Mouse (Mus musculus) midbrain, embryonic 13.5 days (tissue): ENCODE data around the gene Bcat1. TPM values are rescaled to one million over a fixed set of nuclear protein-coding genes. Genes with fewer than 3 reads are reported as not detected.

Experiments
- ATAC-seq: fragments of 200-750 bp; cut with Nextera tagmentation; 2 replicates; pipeline ENCODE4 v1.8.0; 2017; ENCODE audit warnings: mild to moderate bottlenecking, moderate TSS enrichment, moderate library complexity
- H3K27ac ChIP-seq: fragments of 300-500 bp; sonication (generic); 2 replicates; pipeline ENCODE4 v1.5.1; 2015; ENCODE audit warnings: inconsistent platforms, mild to moderate bottlenecking, moderate library complexity
- H3K27me3 ChIP-seq: fragments of 300-500 bp; sonication (generic); 2 replicates; pipeline ENCODE4 v1.6.1; 2015; ENCODE audit warnings: mild to moderate bottlenecking, inconsistent platforms
- H3K36me3 ChIP-seq: fragments of 300-500 bp; sonication (generic); 2 replicates; pipeline ENCODE4 v1.6.1; 2015; ENCODE audit warnings: mild to moderate bottlenecking, inconsistent platforms
- H3K4me1 ChIP-seq: fragments of 300-500 bp; sonication (generic); replicated peaks from 2 replicates; pipeline ENCODE4 v1.6.1; 2015; ENCODE audit warnings: inconsistent platforms
- H3K4me2 ChIP-seq: fragments of 300-500 bp; sonication (generic); replicated peaks from 2 replicates; pipeline ENCODE4 v1.6.1; 2015; ENCODE audit warnings: moderate library complexity, mild to moderate bottlenecking, inconsistent platforms
- H3K4me3 ChIP-seq: fragments of 300-500 bp; sonication (generic); replicated peaks from 2 replicates; pipeline ENCODE4 v1.5.1; 2015; ENCODE audit warnings: mild to moderate bottlenecking, inconsistent platforms
- H3K9ac ChIP-seq: fragments of 300-500 bp; sonication (generic); replicated peaks from 2 replicates; pipeline ENCODE4 v1.6.1; 2015; ENCODE audit warnings: mild to moderate bottlenecking, inconsistent platforms
- H3K9me3 ChIP-seq: fragments of 300-500 bp; sonication (generic); 2 replicates; pipeline ENCODE4 v1.6.1; 2016; ENCODE audit warnings: mild to moderate bottlenecking, inconsistent platforms
- WGBS: fragments of 180-500 bp; shearing (Covaris S2); methylation state at CpG from one replicate; pipeline ENCODE4 v1.1.7; 2015; 5-methylcytosine and 5-hydroxymethylcytosine counted together
- polyA plus RNA-seq: library from polyadenylated mRNA; unstranded; fragments of >200 nt; fragmentation: Nextera tagmentation; extraction: Ambion mirVana; gene quantifications from 2 replicates; pipeline ENCODE4 v1.2.1, GENCODE M21; 2015

The Bcat1 gene
- polyA plus RNA-seq, 1 experiment from 2014 or later: 109 TPM

GRCm38 (mm10) chr6:145048131-145048997 lies 27.6 kb downstream of the Bcat1 start:
- H3K36me3 ChIP-seq: no peaks in the 10 kb centered on the region; the same call in 1 of the 2 replicates
- peaks cover 52% of the 10 kb centered on the region for H3K4me1 ChIP-seq
- H3K4me3 ChIP-seq: peak overlapping the region; percentile 63
- H3K27ac ChIP-seq: peak overlapping the region; percentile 83
- peak overlapping the region; percentile 82 for H3K9ac ChIP-seq
- peak overlapping the region; percentile 94 for H3K4me2 ChIP-seq
- peak; percentile 41 for ATAC-seq
- H3K9me3 ChIP-seq: no peaks in the 10 kb centered on the region
- 0 out of 2 replicates have a peak, but pooled peaks cover 7% of the 10 kb centered on the region for H3K27me3 ChIP-seq
- under 1% methylated on average over 64 of the region's 64 CpGs for WGBS

- H3K27me3 ChIP-seq: 0 out of 2 replicates have a peak, but pooled peaks cover 7% of the 10 kb centered on the region
- WGBS: under 1% methylated on average over 15 of the region's 15 CpGs
- peak; percentile 70 for ATAC-seq
- peaks cover 54% of the 10 kb centered on the region for H3K4me1 ChIP-seq
- H3K4me3 ChIP-seq: peak overlapping the region; percentile 63
- peak overlapping the region; percentile 83 for H3K27ac ChIP-seq
- H3K9me3 ChIP-seq: no peaks in the 10 kb centered on the region
- no peaks in the 10 kb centered on the region; the same call in 1 of the 2 replicates for H3K36me3 ChIP-seq
- peak overlapping the region; percentile 94 for H3K4me2 ChIP-seq
- peak overlapping the region; percentile 82 for H3K9ac ChIP-seq
Observed at GRCm38 (mm10) chr6:145047445-145047857, 28.5 kb downstream of the Bcat1 start.

DNA sequence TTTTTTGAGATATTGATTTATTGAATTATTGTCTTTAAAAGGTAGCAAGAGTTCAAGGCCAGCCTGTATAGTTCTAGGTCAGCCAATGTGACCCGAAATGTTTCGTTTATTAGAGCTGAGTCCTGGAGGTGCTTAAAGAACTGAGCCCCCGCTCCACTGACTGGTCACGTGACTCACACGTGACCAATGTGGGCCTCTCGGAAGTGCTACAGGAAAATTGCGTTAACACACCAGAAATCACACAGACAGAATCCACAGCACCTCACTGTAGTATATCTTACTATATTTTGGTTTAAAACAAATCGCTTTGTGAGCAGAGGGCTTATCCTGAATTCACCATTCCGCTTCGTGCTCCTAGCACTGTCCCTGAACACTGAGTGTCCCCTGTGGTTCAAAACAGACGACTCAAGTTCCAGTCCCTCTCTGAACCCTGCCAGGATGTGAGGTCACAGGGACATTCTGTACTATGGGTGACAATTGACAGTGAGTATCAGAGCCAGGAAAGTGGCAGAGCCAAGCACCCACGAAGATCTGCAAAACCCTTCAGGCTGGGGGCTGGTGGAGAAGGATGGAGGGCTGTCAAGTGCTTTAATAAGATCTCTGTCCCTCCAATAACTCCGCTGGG lies 29.6 kb downstream of the Bcat1 start:
- Histone ChIP-seq H3K9me3 (no peaks in the 10 kb centered on the region), H3K4me1 (peaks cover 56% of the 10 kb centered on the region), H3K27me3 (0 out of 2 replicates have a peak, but pooled peaks cover 4% of the 10 kb centered on the region), H3K36me3 (no peaks in the 10 kb centered on the region; the same call in 1 of the 2 replicates), H3K9ac (peak overlapping the region; percentile 82), H3K27ac (peak overlapping the region; percentile 83), H3K4me2 (peak overlapping the region; percentile 94), H3K4me3 (peak overlapping the region; percentile 63)
- WGBS: 66% methylated on average over 13 of the region's 13 CpGs
- no peak for ATAC-seq

DNA sequence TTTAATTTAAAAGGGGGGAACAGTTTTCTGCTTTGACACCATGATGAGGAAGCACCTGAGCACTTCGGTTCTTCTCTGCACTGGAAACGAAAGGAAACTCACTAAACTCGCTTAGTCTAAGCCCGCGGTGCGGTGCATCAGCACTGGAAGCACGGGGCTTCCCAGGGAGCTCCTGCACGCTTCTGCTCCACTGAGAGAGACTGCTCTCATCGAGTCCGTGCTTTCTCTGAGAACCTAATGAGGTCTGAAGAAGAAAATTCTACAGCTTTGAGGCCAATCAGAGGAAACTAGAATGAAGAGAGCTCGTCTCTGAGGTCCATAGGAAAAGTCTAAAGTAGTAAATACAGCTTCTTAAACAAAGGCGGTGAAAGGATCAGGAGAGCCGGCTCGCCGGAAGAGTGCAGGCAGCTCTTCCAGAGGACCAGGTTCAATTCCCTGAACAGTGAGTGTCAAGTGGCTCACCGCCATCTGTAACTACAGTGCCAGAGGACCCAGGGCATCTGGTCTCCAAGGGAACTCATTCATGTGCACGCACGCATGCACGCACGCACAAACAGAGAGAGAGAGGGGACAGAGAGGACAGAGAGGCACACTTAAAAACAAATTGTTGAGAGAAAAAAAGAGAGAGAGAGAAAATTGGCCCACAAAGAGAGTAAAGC lies 30.9 kb downstream of the Bcat1 start:
- Histone ChIP-seq H3K4me2 (peak overlapping the region; percentile 94), H3K27ac (peak overlapping the region; percentile 49), H3K4me3 (peak overlapping the region; percentile 63), H3K27me3 (0 out of 2 replicates have a peak, but pooled peaks cover 4% of the 10 kb centered on the region), H3K36me3 (no peaks in the 10 kb centered on the region; the same call in 1 of the 2 replicates), H3K9me3 (no peaks in the 10 kb centered on the region), H3K9ac (peak overlapping the region; percentile 40), H3K4me1 (peaks cover 56% of the 10 kb centered on the region)
- no peak for ATAC-seq
- WGBS: 53% methylated on average over 20 of the region's 20 CpGs

- peak; percentile 34; the same call in 1 of the 2 replicates for ATAC-seq
- H3K27ac ChIP-seq: peak overlapping the region; percentile 19
Observed at GRCm38 (mm10) chr6:145040732-145041131, 35.3 kb downstream of the Bcat1 start.

GRCm38 (mm10) chr6:145037626-145038025 lies 38.4 kb downstream of the Bcat1 start:
- WGBS: 84% methylated on average over 1 of the region's 1 CpGs
- H3K36me3 ChIP-seq: peaks cover 47% of the 10 kb centered on the region
- no peak overlapping the region for H3K4me3 ChIP-seq
- H3K27me3 ChIP-seq: no peaks in the 10 kb centered on the region
- ATAC-seq: no peak
- H3K4me1 ChIP-seq: peaks cover 26% of the 10 kb centered on the region
- H3K9ac ChIP-seq: no peak overlapping the region
- no peaks in the 10 kb centered on the region for H3K9me3 ChIP-seq
- no peak overlapping the region for H3K4me2 ChIP-seq
- H3K27ac ChIP-seq: no peak overlapping the region

More at GRCm38 (mm10) chr6:145040732-145041131, 35.3 kb downstream of the Bcat1 start:
- WGBS: 19% methylated on average over 7 of the region's 7 CpGs
- Histone ChIP-seq H3K9me3 (no peaks in the 10 kb centered on the region), H3K4me3 (no peak overlapping the region), H3K36me3 (peaks cover 31% of the 10 kb centered on the region), H3K9ac (peak overlapping the region; percentile 48), H3K4me1 (peaks cover 35% of the 10 kb centered on the region), H3K27me3 (no peaks in the 10 kb centered on the region), H3K4me2 (peak overlapping the region; percentile 33)

DNA sequence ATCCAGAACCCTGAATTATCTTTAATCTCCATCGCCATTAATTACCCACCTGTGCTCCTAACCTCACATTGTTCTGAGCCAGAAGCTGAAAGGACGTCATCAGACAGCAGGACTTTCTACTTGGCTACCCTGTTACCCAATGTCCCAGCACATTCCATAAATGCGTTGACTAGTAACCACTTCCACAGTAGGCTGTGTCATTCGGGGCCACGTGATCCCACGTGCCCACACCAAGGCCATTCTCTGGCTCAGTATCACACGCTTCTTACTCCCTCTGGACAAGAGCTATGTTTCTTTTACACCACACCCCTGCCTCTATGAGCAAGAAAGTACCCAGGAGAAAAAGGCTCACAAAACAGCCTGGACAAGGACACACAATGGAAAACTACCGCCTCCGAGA lies 40.6 kb downstream of the Bcat1 start:
- Histone ChIP-seq H3K4me2 (no peak overlapping the region), H3K36me3 (peaks cover 66% of the 10 kb centered on the region), H3K27me3 (no peaks in the 10 kb centered on the region), H3K9me3 (no peaks in the 10 kb centered on the region), H3K4me3 (no peak overlapping the region), H3K9ac (no peak overlapping the region), H3K27ac (no peak overlapping the region), H3K4me1 (peaks cover 5% of the 10 kb centered on the region)
- 94% methylated on average over 9 of the region's 9 CpGs for WGBS
- ATAC-seq: no peak

GRCm38 (mm10) chr6:145030587-145030986 lies 45.4 kb downstream of the Bcat1 start:
- Histone ChIP-seq H3K27me3 (no peaks in the 10 kb centered on the region), H3K36me3 (peaks cover 67% of the 10 kb centered on the region)

GRCm38 (mm10) chr6:145023990-145024389 lies 52.0 kb downstream of the Bcat1 start:
- Histone ChIP-seq H3K9ac (no peak overlapping the region), H3K4me2 (no peak overlapping the region), H3K4me3 (no peak overlapping the region), H3K27me3 (no peaks in the 10 kb centered on the region), H3K36me3 (peaks cover 67% of the 10 kb centered on the region), H3K9me3 (peaks cover 5% of the 10 kb centered on the region; the same call in 1 of the 2 replicates), H3K4me1 (no peaks in the 10 kb centered on the region), H3K27ac (no peak overlapping the region)
- 29% methylated on average over 8 of the region's 8 CpGs for WGBS
- no peak for ATAC-seq

More at GRCm38 (mm10) chr6:145030587-145030986, 45.4 kb downstream of the Bcat1 start:
- no peak overlapping the region for H3K4me3 ChIP-seq
- H3K4me1 ChIP-seq: 0 out of 2 replicates have a peak, but pooled peaks cover 3% of the 10 kb centered on the region
- no peak for ATAC-seq
- no peaks in the 10 kb centered on the region for H3K9me3 ChIP-seq
- no peak overlapping the region for H3K9ac ChIP-seq
- H3K4me2 ChIP-seq: no peak overlapping the region
- H3K27ac ChIP-seq: no peak overlapping the region
- 85% methylated on average over 9 of the region's 9 CpGs for WGBS

GRCm38 (mm10) chr6:145022966-145023725 lies 52.8 kb downstream of the Bcat1 start:
- Histone ChIP-seq H3K27ac (no peak overlapping the region), H3K4me1 (no peaks in the 10 kb centered on the region), H3K4me3 (no peak overlapping the region), H3K9me3 (peaks cover 5% of the 10 kb centered on the region; the same call in 1 of the 2 replicates), H3K36me3 (peaks cover 67% of the 10 kb centered on the region), H3K27me3 (no peaks in the 10 kb centered on the region), H3K9ac (no peak overlapping the region), H3K4me2 (no peak overlapping the region)
- WGBS: 84% methylated on average over 14 of the region's 14 CpGs
- no peak for ATAC-seq

GRCm38 (mm10) chr6:145022349-145022748 lies 53.6 kb downstream of the Bcat1 start:
- Histone ChIP-seq H3K36me3 (peaks cover 73% of the 10 kb centered on the region), H3K4me2 (no peak overlapping the region), H3K4me1 (no peaks in the 10 kb centered on the region), H3K27ac (peak overlapping the region; percentile 10; the same call in 1 of the 2 replicates), H3K4me3 (no peak overlapping the region), H3K27me3 (no peaks in the 10 kb centered on the region), H3K9me3 (peaks cover 5% of the 10 kb centered on the region; the same call in 1 of the 2 replicates), H3K9ac (no peak overlapping the region)
- 46% methylated on average over 5 of the region's 5 CpGs for WGBS
- no peak for ATAC-seq
